ENCODE assay signal across 24 mouse cellular contexts in genomic region chrX:81704023-81704422, GRCm38 (mm10).
"Had no signal": no experiment of that assay in that cellular context is flagged by ENCODE, and none has a peak within 500 bp of the region (broad histone marks: within the 10 kb centered on the region; RNA-seq: fewer than 3 reads in every experiment).

No protein-coding gene starts in this region.

- DNase-seq: forebrain, postnatal 0 days; gastrocnemius, postnatal 14 days; gastrocnemius, postnatal 36 days; heart, adult 11 months; heart, adult 2 months; heart, postnatal 14 days; heart, postnatal 4 days; kidney, adult 18-20 months; kidney, adult 8-10 months; kidney, postnatal 10 days; kidney, postnatal 25 days; kidney, postnatal 4 days; liver; liver, embryonic 13.5 days had no signal

- H3K4me3 ChIP-seq: heart, adult 2 months; heart, embryonic 13.5 days; heart, embryonic 15.5 days; hindbrain, embryonic 10.5 days; hindbrain, embryonic 12.5 days; intestine, embryonic 15.5 days; layer of hippocampus, adult 2 months; limb, embryonic 10.5 days; limb, embryonic 12.5 days; liver, embryonic 13.5 days; liver, embryonic 15.5 days had no signal

- H3K27ac ChIP-seq: heart, adult 2 months; heart, embryonic 13.5 days; heart, embryonic 15.5 days; hindbrain, embryonic 10.5 days; hindbrain, embryonic 12.5 days; hindbrain, embryonic 14.5 days; intestine, embryonic 15.5 days; layer of hippocampus, adult 2 months; limb, embryonic 10.5 days; limb, embryonic 12.5 days; liver, embryonic 13.5 days; liver, embryonic 15.5 days had no signal
